Mouse (Mus musculus): ENCODE measurements around the gene Sfxn3. TPM values are rescaled to one million over a fixed set of nuclear protein-coding genes. Genes with fewer than 3 reads are reported as not detected.
"Not testable (repeated sequence)": the region's sequence is repeated elsewhere in the genome, so short reads cannot be mapped to it uniquely, and the experiment has no call there.

Gene Sfxn3
- polyA plus RNA-seq, 1 experiment from 2014 or later: 3.5 TPM

DNA sequence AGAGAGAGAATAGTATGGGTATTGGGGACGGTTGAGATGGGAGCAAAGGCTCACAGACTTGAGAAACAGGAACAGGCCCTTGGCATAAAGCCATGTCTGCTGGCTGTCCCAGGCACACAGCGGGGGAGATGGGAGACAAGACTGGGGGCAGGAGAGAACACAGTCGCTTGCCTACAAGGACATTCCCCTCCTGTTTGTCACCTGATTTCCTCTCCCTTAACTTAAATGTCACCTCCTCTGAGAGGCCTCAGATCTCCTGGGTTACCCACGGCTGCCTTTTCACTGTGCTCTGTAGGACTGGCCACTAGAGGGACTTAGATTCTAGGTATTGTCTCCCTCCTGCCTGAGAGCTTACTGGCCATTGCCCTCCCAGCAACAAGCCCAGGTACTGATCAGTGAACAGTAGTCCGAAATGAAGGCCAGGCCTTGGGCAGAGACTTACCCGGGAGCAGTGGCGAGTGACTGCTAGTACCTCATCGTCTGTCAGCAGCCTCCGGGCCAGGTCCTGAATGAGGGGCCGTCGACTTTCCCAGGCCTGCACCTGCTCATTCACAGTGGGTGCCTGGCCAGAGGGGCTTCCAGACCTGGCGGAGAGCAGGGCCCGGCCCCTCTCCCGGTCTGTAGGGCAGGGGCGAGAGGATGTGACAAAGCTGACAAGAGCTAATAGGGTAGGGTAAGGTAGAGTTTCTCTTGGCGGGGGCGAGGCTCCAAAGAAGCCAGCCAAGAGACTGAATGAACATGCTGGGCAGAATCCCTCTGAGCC is 14.6 kb upstream of the Sfxn3 start:
- H3K27me3 ChIP-seq (ENCODE audit: control insufficient read depth, insufficient read depth, low read depth, low read length): no peaks in the 10 kb centered on the region
- H3K9me3 ChIP-seq (replicated peaks; ENCODE audit: control insufficient read depth, low read length): no peaks in the 10 kb centered on the region
- no peak overlapping the region for H3K4me2 ChIP-seq (ENCODE audit: low read depth, low read length)
- no peak overlapping the region for H3K27ac ChIP-seq (ENCODE audit: low read length)
- WGBS (ENCODE audit: insufficient replicate concordance): 50% methylated on average over 17 of the region's 17 CpGs
- H3K36me3 ChIP-seq (ENCODE audit: control insufficient read depth, insufficient read depth): no peaks in the 10 kb centered on the region
- no peak for ATAC-seq (ENCODE audit: low read depth)
- H3K4me1 ChIP-seq (ENCODE audit: control insufficient read depth, low read depth, low read length): peaks cover 7% of the 10 kb centered on the region
- no peak overlapping the region for H3K4me3 ChIP-seq (ENCODE audit: low read depth, low read length)
- no peak overlapping the region for H3K9ac ChIP-seq (ENCODE audit: low read depth, low read length)

DNA sequence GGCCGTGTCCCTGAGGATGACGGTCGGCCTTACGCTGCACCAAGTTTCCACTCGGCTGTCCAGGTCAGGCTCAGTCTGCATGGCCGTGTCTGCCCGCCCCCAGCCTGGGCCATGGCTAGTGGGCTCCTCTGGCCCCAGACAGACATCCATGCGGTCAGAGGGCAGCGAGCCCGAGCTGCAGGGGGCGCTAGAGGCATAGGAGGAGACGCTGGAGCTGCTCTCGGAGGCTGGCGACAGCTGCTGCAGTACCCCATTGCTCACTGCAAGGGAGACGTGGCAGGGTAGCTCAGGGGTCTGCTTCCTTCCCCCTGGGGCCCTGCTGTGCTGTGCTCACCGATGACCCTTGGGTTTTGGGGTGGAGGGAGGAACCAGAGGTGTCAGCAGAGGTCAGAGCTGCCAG is 10.4 kb upstream of the Sfxn3 start:
- peak; percentile 20; the same call in 1 of the 2 replicates for ATAC-seq (ENCODE audit: low read depth)
- H3K4me2 ChIP-seq (ENCODE audit: low read depth, low read length): no peak overlapping the region
- 29% methylated on average over 16 of the region's 16 CpGs for WGBS (ENCODE audit: insufficient replicate concordance)
- H3K27ac ChIP-seq (ENCODE audit: low read length): no peak overlapping the region
- no peaks in the 10 kb centered on the region for H3K36me3 ChIP-seq (ENCODE audit: control insufficient read depth, insufficient read depth)
- no peak overlapping the region for H3K9ac ChIP-seq (ENCODE audit: low read depth, low read length)
- no peak overlapping the region for H3K4me3 ChIP-seq (ENCODE audit: low read depth, low read length)
- no peaks in the 10 kb centered on the region for H3K9me3 ChIP-seq (replicated peaks; ENCODE audit: control insufficient read depth, low read length)
- no peaks in the 10 kb centered on the region for H3K4me1 ChIP-seq (ENCODE audit: control insufficient read depth, low read depth, low read length)
- H3K27me3 ChIP-seq (ENCODE audit: control insufficient read depth, insufficient read depth, low read depth, low read length): peaks cover 13% of the 10 kb centered on the region; the same call in 1 of the 2 replicates

DNA sequence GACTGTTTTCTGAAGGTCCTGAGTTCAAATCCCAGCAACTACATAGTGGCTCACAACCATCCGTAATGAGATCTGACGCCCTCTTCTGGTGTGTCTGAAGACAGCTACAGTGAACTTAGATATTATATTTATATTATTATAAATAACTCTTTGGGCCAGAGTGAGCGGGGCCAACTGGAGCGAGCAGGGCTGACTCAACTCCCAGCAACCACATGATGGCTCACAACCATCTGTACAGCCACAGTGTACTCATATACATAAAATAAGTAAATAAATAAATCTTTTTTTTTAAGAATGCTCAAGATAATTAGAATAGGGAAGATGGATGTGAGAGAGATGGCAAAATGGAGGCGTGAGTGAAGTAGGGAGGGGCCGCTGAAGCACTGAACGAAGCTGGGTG is 9.1 kb upstream of the Sfxn3 start:
- not testable (repeated sequence) for H3K4me3 ChIP-seq (ENCODE audit: low read depth, low read length); H3K9ac ChIP-seq (ENCODE audit: low read depth, low read length); H3K36me3 ChIP-seq (ENCODE audit: control insufficient read depth, insufficient read depth); H3K4me2 ChIP-seq (ENCODE audit: low read depth, low read length); H3K27ac ChIP-seq (ENCODE audit: low read length); ATAC-seq (ENCODE audit: low read depth); H3K4me1 ChIP-seq (ENCODE audit: control insufficient read depth, low read depth, low read length); H3K9me3 ChIP-seq (replicated peaks; ENCODE audit: control insufficient read depth, low read length)
- WGBS (ENCODE audit: insufficient replicate concordance): 76% methylated on average over 7 of the region's 7 CpGs
- peaks cover 13% of the 10 kb centered on the region; the same call in 1 of the 2 replicates for H3K27me3 ChIP-seq (ENCODE audit: control insufficient read depth, insufficient read depth, low read depth, low read length)

DNA sequence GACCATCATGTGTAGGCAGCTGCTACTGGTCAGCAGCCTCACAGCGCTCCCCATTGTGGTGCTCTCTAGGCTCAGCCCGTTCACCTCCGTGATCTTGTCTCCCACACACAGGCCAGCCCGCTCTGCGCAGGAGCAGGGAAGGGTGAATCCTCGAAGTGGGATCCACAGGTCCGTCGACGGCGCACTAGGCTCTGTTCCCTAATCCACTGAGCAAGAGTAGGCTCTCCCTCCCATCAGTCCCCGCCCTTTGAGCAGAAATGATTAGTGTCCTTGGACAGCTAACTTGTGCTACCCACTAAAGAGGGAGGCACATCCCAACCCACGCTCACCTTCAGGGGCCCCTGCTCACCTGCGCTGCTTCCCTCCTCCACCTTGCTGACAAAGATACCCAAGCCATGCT is 7.1 kb upstream of the Sfxn3 start:
- no peaks in the 10 kb centered on the region for H3K9me3 ChIP-seq (replicated peaks; ENCODE audit: control insufficient read depth, low read length)
- H3K4me2 ChIP-seq (ENCODE audit: low read depth, low read length): no peak overlapping the region
- H3K27me3 ChIP-seq (ENCODE audit: control insufficient read depth, insufficient read depth, low read depth, low read length): peaks cover 29% of the 10 kb centered on the region
- H3K4me3 ChIP-seq (ENCODE audit: low read depth, low read length): no peak overlapping the region
- no peaks in the 10 kb centered on the region for H3K4me1 ChIP-seq (ENCODE audit: control insufficient read depth, low read depth, low read length)
- 47% methylated on average over 13 of the region's 13 CpGs for WGBS (ENCODE audit: insufficient replicate concordance)
- H3K9ac ChIP-seq (ENCODE audit: low read depth, low read length): no peak overlapping the region
- H3K36me3 ChIP-seq (ENCODE audit: control insufficient read depth, insufficient read depth): no peaks in the 10 kb centered on the region
- H3K27ac ChIP-seq (ENCODE audit: low read length): no peak overlapping the region
- ATAC-seq (ENCODE audit: low read depth): no peak

GRCm38 (mm10) chr19:45044389-45044927 is 2.8 kb upstream of the Sfxn3 start:
- no peaks in the 10 kb centered on the region for H3K9me3 ChIP-seq (replicated peaks; ENCODE audit: control insufficient read depth, low read length)
- no peak overlapping the region for H3K4me2 ChIP-seq (ENCODE audit: low read depth, low read length)
- H3K4me1 ChIP-seq (ENCODE audit: control insufficient read depth, low read depth, low read length): peaks cover 25% of the 10 kb centered on the region
- H3K9ac ChIP-seq (ENCODE audit: low read depth, low read length): no peak overlapping the region
- H3K27me3 ChIP-seq (ENCODE audit: control insufficient read depth, insufficient read depth, low read depth, low read length): peaks cover 47% of the 10 kb centered on the region
- no peak for ATAC-seq (ENCODE audit: low read depth)
- H3K4me3 ChIP-seq (ENCODE audit: low read depth, low read length): no peak overlapping the region
- no peak overlapping the region for H3K27ac ChIP-seq (ENCODE audit: low read length)
- WGBS (ENCODE audit: insufficient replicate concordance): 52% methylated on average over 11 of the region's 11 CpGs
- no peaks in the 10 kb centered on the region for H3K36me3 ChIP-seq (ENCODE audit: control insufficient read depth, insufficient read depth)

- Histone ChIP-seq H3K27ac (ENCODE audit: low read length) (no peak overlapping the region), H3K4me1 (ENCODE audit: control insufficient read depth, low read depth, low read length) (peaks cover 25% of the 10 kb centered on the region), H3K9ac (ENCODE audit: low read depth, low read length) (no peak overlapping the region), H3K27me3 (ENCODE audit: control insufficient read depth, insufficient read depth, low read depth, low read length) (peaks cover 42% of the 10 kb centered on the region), H3K4me3 (ENCODE audit: low read depth, low read length) (no peak overlapping the region), H3K36me3 (ENCODE audit: control insufficient read depth, insufficient read depth) (no peaks in the 10 kb centered on the region), H3K9me3 (replicated peaks; ENCODE audit: control insufficient read depth, low read length) (no peaks in the 10 kb centered on the region), H3K4me2 (ENCODE audit: low read depth, low read length) (no peak overlapping the region)
- ATAC-seq (ENCODE audit: low read depth): no peak
- 38% methylated on average over 15 of the region's 15 CpGs for WGBS (ENCODE audit: insufficient replicate concordance)
Observed at GRCm38 (mm10) chr19:45045236-45045635, 2.1 kb upstream of the Sfxn3 start.

DNA sequence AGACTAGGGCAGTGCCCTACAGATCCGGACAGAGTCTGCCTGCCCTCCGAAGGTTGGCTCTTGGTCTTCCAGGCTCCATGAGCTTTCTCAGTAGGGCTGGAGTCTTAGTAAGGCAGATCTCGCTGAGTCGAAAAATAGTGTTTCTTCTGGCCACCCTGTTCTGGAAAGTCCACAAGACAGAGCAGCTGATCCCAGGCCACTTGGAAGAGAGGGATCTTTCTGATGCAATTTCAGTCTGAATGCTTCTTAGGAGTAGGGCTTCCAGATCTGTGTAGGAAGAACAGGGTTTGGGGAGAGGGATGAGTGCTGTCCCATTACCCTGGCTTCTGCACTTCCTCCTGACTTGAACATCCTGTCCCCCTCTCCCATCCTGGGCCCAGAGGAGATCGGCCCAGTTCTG is 1.7 kb upstream of the Sfxn3 start, which contains the start of gene Pdzd7:
TSS of gene Pdzd7 (minus strand) at position 67 of the 400 bp plus-strand sequence.
- H3K4me1 ChIP-seq (ENCODE audit: control insufficient read depth, low read depth, low read length): peaks cover 25% of the 10 kb centered on the region
- WGBS (ENCODE audit: insufficient replicate concordance): 62% methylated on average over 5 of the region's 5 CpGs
- no peak for ATAC-seq (ENCODE audit: low read depth)
- peak within 1 kb of the TSS; percentile 66 for H3K4me3 ChIP-seq (ENCODE audit: low read depth, low read length)
- no peak within 1 kb of the TSS for H3K27ac ChIP-seq (ENCODE audit: low read length)
- H3K9me3 ChIP-seq (replicated peaks; ENCODE audit: control insufficient read depth, low read length): no peaks in the 10 kb centered on the region
- peak within 1 kb of the TSS; percentile 84 for H3K4me2 ChIP-seq (ENCODE audit: low read depth, low read length)
- H3K27me3 ChIP-seq (ENCODE audit: control insufficient read depth, insufficient read depth, low read depth, low read length): peaks cover 38% of the 10 kb centered on the region
- no peaks in the 10 kb centered on the region for H3K36me3 ChIP-seq (ENCODE audit: control insufficient read depth, insufficient read depth)
- peak within 1 kb of the TSS; percentile 62 for H3K9ac ChIP-seq (ENCODE audit: low read depth, low read length)

DNA sequence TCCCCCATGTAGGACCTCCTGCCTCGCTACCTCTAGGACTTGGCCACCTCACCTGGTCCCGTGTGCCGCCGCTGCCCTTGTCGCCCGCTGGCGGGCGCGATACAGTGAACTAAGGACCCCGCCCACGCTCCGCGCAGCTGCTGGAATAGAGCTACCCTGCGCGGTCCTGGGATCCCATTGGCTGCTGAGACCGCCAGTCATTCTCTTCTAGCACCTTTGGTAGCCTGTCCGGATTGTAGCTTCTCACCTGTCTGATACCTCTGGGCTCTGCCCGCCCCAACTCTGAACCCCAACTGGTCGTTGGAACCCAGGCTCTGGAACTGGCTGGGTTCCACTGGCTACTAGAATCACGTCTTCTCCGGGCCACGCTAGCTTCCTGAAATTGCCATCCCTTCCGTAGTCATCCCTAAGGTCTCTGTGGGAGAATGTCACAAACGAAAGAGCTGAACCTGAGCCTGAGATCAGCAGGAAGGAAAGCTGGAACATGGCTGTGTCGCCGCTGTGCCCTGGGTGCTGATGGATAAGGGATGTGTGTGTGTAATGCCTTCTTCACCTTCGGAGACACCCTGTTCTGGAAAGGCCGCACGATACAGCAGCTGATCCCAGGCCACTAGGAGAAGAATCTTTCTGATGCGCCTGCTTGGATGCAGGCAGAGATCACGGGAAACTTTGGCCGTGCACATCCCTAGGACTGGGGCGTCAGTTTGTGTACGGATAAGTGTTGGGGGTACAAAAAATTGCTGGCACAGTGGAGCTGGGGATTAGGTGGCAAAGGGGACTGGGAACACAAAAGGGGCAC is 581 bp upstream of the Sfxn3 start:
- Histone ChIP-seq H3K9me3 (replicated peaks; ENCODE audit: control insufficient read depth, low read length) (no peaks in the 10 kb centered on the region), H3K4me2 (ENCODE audit: low read depth, low read length) (peak overlapping the region; percentile 84), H3K27ac (ENCODE audit: low read length) (no peak overlapping the region), H3K36me3 (ENCODE audit: control insufficient read depth, insufficient read depth) (no peaks in the 10 kb centered on the region), H3K4me1 (ENCODE audit: control insufficient read depth, low read depth, low read length) (peaks cover 25% of the 10 kb centered on the region), H3K4me3 (ENCODE audit: low read depth, low read length) (peak overlapping the region; percentile 66), H3K27me3 (ENCODE audit: control insufficient read depth, insufficient read depth, low read depth, low read length) (peaks cover 34% of the 10 kb centered on the region), H3K9ac (ENCODE audit: low read depth, low read length) (peak overlapping the region; percentile 62)
- 4% methylated on average over 34 of the region's 34 CpGs for WGBS (ENCODE audit: insufficient replicate concordance)
- ATAC-seq (ENCODE audit: low read depth): peak; percentile 55
